Mouse (Mus musculus) right cerebral cortex, postnatal 36 days (tissue): ENCODE results near the gene Ccdc141.
A peak's percentile ranks its signal among the peaks of the same experiment; 100 is the strongest.
"Not testable (repeated sequence)": the region's sequence is repeated elsewhere in the genome, so short reads cannot be mapped to it uniquely, and the experiment has no call there.

Source experiments
- DNase-seq, 2 experiments: peaks; one replicate each; pipeline ENCODE4 v3.0.0; 2022; ENCODE audit warnings: low spot score in 2 of 2, mixed read lengths in 1 of 2

The Ccdc141 gene

GRCm38 (mm10) chr2:77059596-77059995 is 110.8 kb downstream of the Ccdc141 start:
- DNase-seq = no peak

GRCm38 (mm10) chr2:77056367-77056766 is 114.1 kb downstream of the Ccdc141 start:
- DNase-seq = peak; percentile 26

- DNase-seq = no peak
These were observed 127.5 kb downstream of the Ccdc141 start for GRCm38 (mm10) chr2:77042912-77043311.

- DNase-seq = no peak
These were observed 130.8 kb downstream of the Ccdc141 start for GRCm38 (mm10) chr2:77039683-77040082.

- DNase-seq = no peak
These were observed 131.2 kb downstream of the Ccdc141 start for GRCm38 (mm10) chr2:77039281-77039680.

- DNase-seq = no peak
These were observed 133.2 kb downstream of the Ccdc141 start for GRCm38 (mm10) chr2:77037211-77037610.

GRCm38 (mm10) chr2:77034112-77034511 is 136.3 kb downstream of the Ccdc141 start:
- peak in 1 of 2 experiments; percentile 29 for DNase-seq

GRCm38 (mm10) chr2:77033322-77034060 is 136.9 kb downstream of the Ccdc141 start:
- no peak for DNase-seq

- no peak for DNase-seq
These were observed 149.8 kb downstream of the Ccdc141 start for GRCm38 (mm10) chr2:77020649-77021048.

GRCm38 (mm10) chr2:77017735-77018134 is 152.7 kb downstream of the Ccdc141 start:
- DNase-seq = no peak

- DNase-seq = not testable (repeated sequence)
These were observed 157.0 kb downstream of the Ccdc141 start for GRCm38 (mm10) chr2:77013449-77013848.

- no peak for DNase-seq
These were observed 158.5 kb downstream of the Ccdc141 start for GRCm38 (mm10) chr2:77011981-77012380.

GRCm38 (mm10) chr2:77007015-77007414 is 163.4 kb downstream of the Ccdc141 start:
- DNase-seq = no peak

GRCm38 (mm10) chr2:77003148-77003547 is 167.3 kb downstream of the Ccdc141 start:
- no peak for DNase-seq

- no peak for DNase-seq
These were observed 172.1 kb downstream of the Ccdc141 start for GRCm38 (mm10) chr2:76998351-76998750.

GRCm38 (mm10) chr2:76992493-76993201 is 177.8 kb downstream of the Ccdc141 start:
- DNase-seq = peak in 1 of 2 experiments; percentile 10

GRCm38 (mm10) chr2:76987317-76987716 is 183.1 kb downstream of the Ccdc141 start:
- no peak for DNase-seq

GRCm38 (mm10) chr2:76984384-76984783 is 186.1 kb downstream of the Ccdc141 start:
- DNase-seq = no peak

- no peak for DNase-seq
These were observed 186.8 kb downstream of the Ccdc141 start for GRCm38 (mm10) chr2:76983601-76984000.

- DNase-seq = no peak
These were observed 187.9 kb downstream of the Ccdc141 start, which contains the start of gene Ttn for GRCm38 (mm10) chr2:76982391-76983145. Gene Ttn, minus strand, starts transcription at chr2:76982547.

GRCm38 (mm10) chr2:76981717-76982116 is 188.7 kb downstream of the Ccdc141 start:
- DNase-seq = no peak

- DNase-seq = no peak
These were observed 190.3 kb downstream of the Ccdc141 start for GRCm38 (mm10) chr2:76980146-76980545.
